Mouse (Mus musculus) midbrain, embryonic 16.5 days (tissue): Measurements from ENCODE around the gene Gm9736. TPM values are rescaled to one million over a fixed set of nuclear protein-coding genes. Genes with fewer than 3 reads are reported as not detected.
"Not testable (repeated sequence)": the region's sequence is repeated elsewhere in the genome, so short reads cannot be mapped to it uniquely, and the experiment has no call there.

Experiments used
- ATAC-seq: fragments of 200-750 bp; cut with Nextera tagmentation; 2 replicates; pipeline ENCODE4 v1.8.0; 2017; ENCODE audit warnings: moderate TSS enrichment
- H3K27ac ChIP-seq: fragments of 300-500 bp; sonication (generic); 2 replicates; pipeline ENCODE4 v1.5.1; 2014; ENCODE audit warnings: mild to moderate bottlenecking, low read length, mixed read lengths
- H3K27me3 ChIP-seq: fragments of 300-500 bp; sonication (generic); 2 replicates; pipeline ENCODE4 v1.6.1; 2014; ENCODE audit warnings: low read depth, low read length, mixed read lengths; ENCODE audit not compliant: control insufficient read depth, insufficient read depth
- H3K36me3 ChIP-seq: fragments of 300-500 bp; sonication (generic); 2 replicates; pipeline ENCODE4 v1.6.1; 2014; ENCODE audit warnings: mild to moderate bottlenecking, low read length, moderate library complexity, mixed read lengths; ENCODE audit not compliant: control insufficient read depth, insufficient read depth
- H3K4me1 ChIP-seq: fragments of 300-500 bp; sonication (generic); 2 replicates; pipeline ENCODE4 v1.6.1; 2014; ENCODE audit warnings: mild to moderate bottlenecking, low read length, mixed read lengths; ENCODE audit not compliant: control insufficient read depth, insufficient read depth
- H3K4me2 ChIP-seq: fragments of 300-500 bp; sonication (generic); 2 replicates; pipeline ENCODE4 v1.6.1; 2014; ENCODE audit warnings: mild to moderate bottlenecking, low read length, mixed read lengths
- H3K4me3 ChIP-seq: fragments of 300-500 bp; sonication (generic); 2 replicates; pipeline ENCODE4 v1.5.1; 2014; ENCODE audit warnings: low read depth, mild to moderate bottlenecking, low read length, moderate library complexity, mixed read lengths
- H3K9ac ChIP-seq: fragments of 300-500 bp; sonication (generic); 2 replicates; pipeline ENCODE4 v1.6.1; 2014; ENCODE audit warnings: low read depth, low read length, mixed read lengths
- H3K9me3 ChIP-seq: fragments of 300-500 bp; sonication (generic); replicated peaks from 2 replicates; pipeline ENCODE4 v1.6.1; 2014; ENCODE audit warnings: mild to moderate bottlenecking, low read length, mixed read lengths; ENCODE audit not compliant: control insufficient read depth, poor library complexity, severe bottlenecking
- WGBS: fragments of 180-500 bp; shearing (Covaris S2); extraction: QIAGEN DNeasy Blood & Tissue Kit; methylation state at CpG from one replicate; pipeline ENCODE4 v1.1.7; 2014; 5-methylcytosine and 5-hydroxymethylcytosine counted together
- polyA plus RNA-seq: library from polyadenylated mRNA; unstranded; fragments of >200 nt; fragmentation: Nextera tagmentation; extraction: Ambion mirVana; gene quantifications from 2 replicates; pipeline ENCODE4 v1.2.1, GENCODE M21; 2015

Gene Gm9736
- not detected in 2 replicates for polyA plus RNA-seq

DNA sequence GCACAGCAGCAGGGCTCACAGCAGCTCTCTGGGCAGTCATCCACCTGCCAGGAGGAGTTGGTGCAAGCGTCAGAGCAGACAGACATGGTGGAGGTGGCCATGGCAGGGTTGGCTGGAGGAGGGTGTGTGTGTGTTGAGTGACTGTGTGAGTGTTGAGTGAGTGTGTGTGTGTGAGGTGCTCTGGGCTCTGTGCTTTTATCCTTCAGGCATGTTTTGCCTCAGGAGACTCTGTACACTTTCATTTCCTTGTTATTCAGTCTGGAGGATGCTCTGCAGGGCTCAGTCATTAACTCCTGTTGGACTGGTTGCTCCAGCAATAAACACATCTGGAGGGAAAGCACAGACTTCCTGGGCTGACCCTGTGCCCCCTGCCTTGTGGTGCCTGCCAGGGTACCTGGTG lies at the start of gene Gm9736:
Gene Gm9736 (minus strand): TSS at position 101 of the 400 bp plus-strand sequence.
- not testable (repeated sequence) for H3K4me3 ChIP-seq, H3K9me3 ChIP-seq, ATAC-seq, H3K4me2 ChIP-seq, H3K9ac ChIP-seq, H3K27me3 ChIP-seq, H3K4me1 ChIP-seq, H3K27ac ChIP-seq, H3K36me3 ChIP-seq
- 89% methylated on average over 1 of the region's 1 CpGs for WGBS

DNA sequence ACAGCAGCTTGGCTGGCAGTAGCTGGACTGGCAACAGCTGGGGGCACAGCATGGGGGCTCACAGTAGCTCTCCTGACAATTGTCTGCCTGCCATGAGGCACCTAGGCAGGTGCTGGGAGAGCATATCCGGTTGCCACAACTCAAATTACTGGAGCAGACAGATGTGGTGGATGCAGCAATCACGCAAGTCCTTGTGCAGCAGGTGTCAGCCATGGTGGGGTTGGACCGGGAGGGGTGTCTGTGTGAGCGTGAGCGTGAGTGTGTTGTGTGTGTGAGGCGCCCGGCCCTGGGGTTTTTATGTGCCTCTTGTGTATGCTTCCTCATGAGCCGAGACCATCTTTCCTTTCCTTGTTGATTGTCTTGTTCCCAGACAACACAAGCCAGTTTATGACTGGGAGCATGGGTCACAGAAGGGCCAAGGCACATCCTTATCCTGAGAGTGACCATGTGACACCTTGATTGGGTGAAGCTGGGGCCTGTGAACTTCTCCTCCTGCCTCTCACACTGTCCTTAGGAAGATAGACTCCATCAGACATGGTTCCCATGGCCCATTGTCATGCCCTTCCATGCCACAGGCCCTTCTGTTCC lies 47.9 kb upstream of the Gm9736 start, which contains the start of gene Gm19668:
Gene Gm19668 (minus strand): TSS at position 213 of the 588 bp plus-strand sequence.
- ATAC-seq: no peak
- Histone ChIP-seq H3K4me2 (no peak within 1 kb of the TSS), H3K9ac (no peak within 1 kb of the TSS), H3K27ac (no peak within 1 kb of the TSS), H3K9me3 (no peaks in the 10 kb centered on the region), H3K4me1 (no peaks in the 10 kb centered on the region), H3K4me3 (no peak within 1 kb of the TSS), H3K27me3 (no peaks in the 10 kb centered on the region), H3K36me3 (no peaks in the 10 kb centered on the region)
- 66% methylated on average over 8 of the region's 8 CpGs for WGBS

DNA sequence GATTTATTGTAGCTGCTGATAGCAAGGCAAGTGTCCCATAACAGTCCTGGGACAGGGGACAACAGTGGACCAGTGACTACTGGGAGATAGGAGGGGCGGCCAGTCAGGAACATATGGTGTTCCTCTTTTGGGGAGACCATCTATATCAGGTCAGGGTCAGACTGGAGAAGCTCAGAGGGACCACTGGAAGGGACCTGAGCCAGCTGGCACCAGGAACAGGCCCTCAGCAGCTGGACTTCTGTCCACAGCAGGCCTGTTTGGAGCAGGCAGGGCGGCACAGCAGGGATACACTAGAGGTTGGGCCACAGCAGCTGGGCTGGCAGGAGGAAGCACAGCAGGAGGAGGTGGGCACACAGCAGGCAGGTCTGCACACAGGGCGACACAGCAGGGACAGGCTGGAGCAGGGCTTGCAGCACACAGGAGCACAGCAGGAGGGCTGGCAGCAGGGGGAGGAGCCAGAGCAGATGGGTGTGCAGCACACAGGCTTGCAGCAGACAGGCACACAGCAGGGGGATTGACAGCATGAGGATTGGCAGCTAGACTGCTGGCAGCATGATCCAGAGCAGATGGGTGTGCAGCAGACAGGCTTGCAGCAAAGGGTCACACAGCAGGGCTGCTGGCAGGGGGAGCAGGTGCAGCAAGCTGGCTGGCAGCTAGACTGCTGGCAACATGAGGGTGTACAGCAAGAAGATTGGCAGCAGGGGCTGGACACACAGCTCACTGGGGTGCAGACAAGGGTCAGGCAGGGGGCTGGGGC lies 47.2 kb upstream of the Gm9736 start:
- H3K4me1 ChIP-seq, H3K27ac ChIP-seq, H3K36me3 ChIP-seq, ATAC-seq, H3K4me3 ChIP-seq, H3K9ac ChIP-seq, H3K9me3 ChIP-seq, H3K4me2 ChIP-seq, H3K27me3 ChIP-seq: not testable (repeated sequence)
- WGBS: 39% methylated on average over 3 of the region's 3 CpGs

DNA sequence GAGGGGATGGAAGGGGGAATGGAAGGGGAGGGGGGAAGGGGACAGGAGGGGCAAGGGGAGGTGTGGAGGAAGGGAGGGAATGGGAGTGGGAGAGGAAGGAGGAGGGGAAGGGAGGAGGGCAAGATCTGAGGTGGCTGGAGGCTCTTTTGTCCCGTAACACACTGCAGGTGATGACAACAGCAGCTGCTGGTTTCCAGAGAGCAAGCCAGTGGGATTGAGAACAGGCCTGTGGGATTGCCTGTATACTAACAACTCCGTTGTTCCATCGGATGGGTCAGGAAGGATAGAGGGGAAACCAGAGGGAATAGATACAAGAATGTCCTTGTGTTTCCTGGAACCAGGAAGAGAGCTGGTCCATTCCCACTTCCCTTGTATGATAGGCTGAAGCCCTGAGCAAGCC lies 46.5 kb upstream of the Gm9736 start:
- Histone ChIP-seq H3K36me3 (no peaks in the 10 kb centered on the region), H3K4me1 (no peaks in the 10 kb centered on the region), H3K4me3 (no peak overlapping the region), H3K27ac (no peak overlapping the region), H3K9me3 (no peaks in the 10 kb centered on the region), H3K9ac (no peak overlapping the region), H3K4me2 (no peak overlapping the region), H3K27me3 (no peaks in the 10 kb centered on the region)
- no peak for ATAC-seq
- WGBS: 18% methylated on average over 3 of the region's 3 CpGs

DNA sequence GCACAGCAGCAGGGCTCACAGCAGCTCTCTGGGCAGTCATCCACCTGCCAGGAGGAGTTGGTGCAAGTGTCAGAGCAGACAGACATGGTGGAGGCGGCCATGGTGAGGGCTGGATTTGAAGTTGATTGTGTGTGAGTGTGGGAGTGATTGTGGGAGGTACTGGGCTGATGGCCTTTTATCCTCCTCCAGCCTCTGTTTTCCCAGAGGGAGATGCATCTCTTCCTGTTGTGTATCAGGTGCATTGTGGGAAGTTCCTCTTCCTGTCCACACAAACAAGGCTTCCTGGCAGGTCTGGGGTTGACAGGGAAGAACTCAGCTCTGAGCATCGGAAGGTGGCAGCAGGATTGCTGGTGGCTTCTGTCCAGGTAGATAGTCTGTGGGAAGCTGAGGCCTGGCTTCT lies 43.8 kb upstream of the Gm9736 start, which contains the start of gene Gm9639:
Gene Gm9639 (minus strand): TSS at position 101 of the 400 bp plus-strand sequence.
- Histone ChIP-seq H3K9ac (no peak within 1 kb of the TSS), H3K27me3 (no peaks in the 10 kb centered on the region), H3K4me1 (no peaks in the 10 kb centered on the region), H3K4me2 (no peak within 1 kb of the TSS), H3K36me3 (no peaks in the 10 kb centered on the region), H3K4me3 (no peak within 1 kb of the TSS), H3K27ac (no peak within 1 kb of the TSS), H3K9me3 (no peaks in the 10 kb centered on the region)
- no peak for ATAC-seq
- WGBS: 94% methylated on average over 2 of the region's 2 CpGs

DNA sequence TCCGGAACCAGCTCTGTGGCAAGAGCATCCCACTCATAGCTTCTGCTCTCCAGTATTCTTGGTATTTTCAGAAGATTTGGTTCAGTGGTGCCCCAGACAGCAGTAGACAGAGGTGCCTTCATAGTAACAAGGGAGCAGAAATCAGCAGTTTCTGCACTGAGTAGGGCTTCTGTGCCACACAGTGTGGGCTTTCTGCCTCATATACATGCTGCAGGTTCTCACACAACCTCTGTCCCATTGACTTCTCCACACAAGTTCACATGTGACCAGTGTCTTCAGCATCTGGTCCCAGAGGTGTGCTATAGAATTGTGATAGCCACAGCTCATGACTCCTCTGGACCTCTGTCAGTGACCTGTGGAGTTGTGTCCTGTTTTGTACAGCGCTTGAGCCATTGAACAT lies 37.5 kb upstream of the Gm9736 start:
- Histone ChIP-seq H3K4me2 (no peak overlapping the region), H3K9ac (no peak overlapping the region), H3K27ac (no peak overlapping the region), H3K4me1 (no peaks in the 10 kb centered on the region), H3K36me3 (no peaks in the 10 kb centered on the region), H3K4me3 (no peak overlapping the region), H3K27me3 (no peaks in the 10 kb centered on the region), H3K9me3 (no peaks in the 10 kb centered on the region)
- no peak for ATAC-seq
- 77% methylated on average over 2 of the region's 2 CpGs for WGBS

DNA sequence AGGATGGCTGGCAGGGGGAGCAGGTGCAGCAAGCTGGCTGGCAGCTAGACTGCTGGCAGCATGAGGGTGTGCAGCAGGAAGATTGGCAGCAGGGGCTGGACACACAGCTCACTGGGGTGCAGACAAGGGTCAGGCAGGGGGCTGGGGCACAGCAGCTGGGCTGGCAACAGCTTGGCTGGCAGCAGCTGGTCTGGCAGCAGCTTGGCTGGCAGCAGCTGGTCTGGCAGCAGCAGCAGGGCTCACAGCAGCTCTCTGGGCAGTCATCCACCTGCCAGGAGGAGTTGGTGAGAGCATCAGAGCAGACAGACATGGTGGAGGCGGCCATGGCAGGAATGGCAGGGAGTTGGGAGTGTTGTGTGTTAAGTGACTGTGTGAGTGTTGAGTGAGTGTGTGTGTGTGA lies 36.7 kb upstream of the Gm9736 start, which contains the start of gene Gm7137:
Gene Gm7137 (minus strand): TSS at position 325 of the 400 bp plus-strand sequence.
- not testable (repeated sequence) for ATAC-seq

DNA sequence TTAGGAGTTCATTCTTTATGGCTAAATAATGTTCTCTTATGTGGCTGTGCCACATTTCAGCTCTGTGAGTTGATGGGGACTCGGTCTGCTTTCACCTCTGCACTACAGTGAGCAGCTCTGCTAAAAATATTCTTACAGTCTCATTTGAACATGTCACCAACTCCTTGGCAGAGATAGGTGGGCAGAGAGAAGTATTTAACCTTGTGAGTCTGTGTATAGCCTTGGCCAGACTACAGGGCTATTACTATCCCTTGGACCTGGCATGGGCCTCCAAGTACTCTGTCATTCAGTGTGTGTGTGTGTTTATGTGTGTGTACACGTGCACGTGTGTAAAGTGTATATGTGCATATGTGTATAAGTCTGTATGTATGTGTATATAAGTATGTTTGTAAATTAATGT lies 32.2 kb upstream of the Gm9736 start:
- WGBS: 92% methylated on average over 2 of the region's 3 CpGs
- H3K27me3 ChIP-seq, H3K4me2 ChIP-seq, H3K9ac ChIP-seq, H3K9me3 ChIP-seq, H3K4me1 ChIP-seq, H3K4me3 ChIP-seq, H3K36me3 ChIP-seq, H3K27ac ChIP-seq, ATAC-seq: not testable (repeated sequence)

More for the DNA sequence above, 36.7 kb upstream of the Gm9736 start, which contains the start of gene Gm7137:
- not testable (repeated sequence) for H3K27me3 ChIP-seq, H3K9me3 ChIP-seq, H3K9ac ChIP-seq, H3K4me3 ChIP-seq, H3K4me2 ChIP-seq, H3K27ac ChIP-seq, H3K4me1 ChIP-seq, H3K36me3 ChIP-seq
- 20% methylated on average over 1 of the region's 1 CpGs for WGBS

DNA sequence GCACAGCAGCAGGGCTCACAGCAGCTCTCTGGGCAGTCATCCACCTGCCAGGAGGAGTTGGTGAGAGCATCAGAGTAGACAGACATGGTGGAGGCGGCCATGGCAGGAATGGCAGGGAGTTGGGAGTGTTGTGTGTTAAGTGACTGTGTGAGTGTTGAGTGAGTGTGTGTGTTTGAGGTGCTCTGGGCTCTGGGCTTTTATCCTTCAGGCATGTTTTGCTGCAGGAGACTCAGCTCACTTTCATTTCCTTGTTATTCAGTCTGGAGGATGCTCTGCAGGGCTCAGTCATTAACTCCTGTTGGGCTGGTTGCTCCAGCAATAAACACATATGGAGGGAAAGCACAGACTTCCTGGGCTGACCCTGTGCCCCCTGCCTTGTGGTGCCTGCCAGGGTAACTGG lies 31.3 kb upstream of the Gm9736 start, which contains the start of gene Gm3250:
Gene Gm3250 (minus strand): TSS at position 101 of the 400 bp plus-strand sequence.
- H3K9ac ChIP-seq, H3K9me3 ChIP-seq, H3K4me2 ChIP-seq, ATAC-seq, H3K36me3 ChIP-seq, H3K27ac ChIP-seq, H3K4me3 ChIP-seq, H3K27me3 ChIP-seq, H3K4me1 ChIP-seq: not testable (repeated sequence)
- WGBS: no CpG with 5 or more reads among the region's 1 CpGs
